Mouse (Mus musculus) lung, postnatal 4 days (tissue): ENCODE data around the gene Nrp1.
A peak's percentile ranks its signal among the peaks of the same experiment; 100 is the strongest.

Experiments used
- DNase-seq, 2 experiments: peaks; one replicate each; pipeline ENCODE4 v3.0.0; 2021

Gene Nrp1

GRCm38 (mm10) chr8:128371789-128372188 is 13.4 kb downstream of the Nrp1 start:
- no peak for DNase-seq

GRCm38 (mm10) chr8:128372724-128373123 is 14.3 kb downstream of the Nrp1 start:
- DNase-seq, result no peak

GRCm38 (mm10) chr8:128373418-128373817 is 15.0 kb downstream of the Nrp1 start:
- DNase-seq, result no peak

DNA sequence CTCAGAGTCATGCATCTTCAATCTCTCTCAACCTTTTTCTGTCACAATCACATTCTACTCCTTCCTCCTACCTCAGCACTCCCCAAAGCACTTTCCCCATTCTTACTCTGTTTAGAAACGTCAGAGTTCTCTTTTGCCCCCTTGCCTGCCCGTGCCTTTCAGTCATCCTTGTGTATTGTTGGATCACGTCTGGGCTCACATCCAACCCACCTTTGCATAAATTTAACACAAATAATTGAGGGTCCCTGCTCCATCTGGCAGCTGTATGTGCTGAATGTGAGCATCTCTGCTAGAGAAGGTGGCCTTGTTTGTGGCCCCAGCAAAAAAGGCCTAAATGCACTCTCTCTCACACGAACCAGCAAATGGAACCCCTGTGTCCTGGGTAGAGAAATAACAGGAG is 16.9 kb downstream of the Nrp1 start:
- DNase-seq, result no peak

GRCm38 (mm10) chr8:128383176-128383575 is 24.8 kb downstream of the Nrp1 start:
- DNase-seq, result peak in 1 of 2 experiments; percentile 57

DNA sequence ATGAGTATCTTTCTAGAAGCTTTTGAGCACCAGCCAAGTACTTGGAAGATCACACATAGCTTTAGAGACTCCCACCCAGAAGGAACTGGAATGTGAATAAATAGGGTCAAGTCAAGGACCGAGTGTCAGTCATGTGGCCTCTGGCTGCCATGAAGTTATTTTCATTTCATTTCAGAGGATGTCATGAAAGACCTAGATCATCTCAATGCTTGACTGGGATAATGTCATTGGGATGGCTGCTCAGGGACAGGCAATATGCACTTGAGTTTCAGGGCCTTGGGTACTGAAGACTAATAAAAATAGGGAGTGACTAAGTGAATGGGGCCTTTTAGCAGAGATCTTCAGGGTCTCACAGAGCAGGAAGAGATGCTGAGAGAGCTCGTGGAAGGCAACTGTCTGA is 26.0 kb downstream of the Nrp1 start:
- no peak for DNase-seq

GRCm38 (mm10) chr8:128384921-128385332 is 26.5 kb downstream of the Nrp1 start:
- no peak for DNase-seq

DNA sequence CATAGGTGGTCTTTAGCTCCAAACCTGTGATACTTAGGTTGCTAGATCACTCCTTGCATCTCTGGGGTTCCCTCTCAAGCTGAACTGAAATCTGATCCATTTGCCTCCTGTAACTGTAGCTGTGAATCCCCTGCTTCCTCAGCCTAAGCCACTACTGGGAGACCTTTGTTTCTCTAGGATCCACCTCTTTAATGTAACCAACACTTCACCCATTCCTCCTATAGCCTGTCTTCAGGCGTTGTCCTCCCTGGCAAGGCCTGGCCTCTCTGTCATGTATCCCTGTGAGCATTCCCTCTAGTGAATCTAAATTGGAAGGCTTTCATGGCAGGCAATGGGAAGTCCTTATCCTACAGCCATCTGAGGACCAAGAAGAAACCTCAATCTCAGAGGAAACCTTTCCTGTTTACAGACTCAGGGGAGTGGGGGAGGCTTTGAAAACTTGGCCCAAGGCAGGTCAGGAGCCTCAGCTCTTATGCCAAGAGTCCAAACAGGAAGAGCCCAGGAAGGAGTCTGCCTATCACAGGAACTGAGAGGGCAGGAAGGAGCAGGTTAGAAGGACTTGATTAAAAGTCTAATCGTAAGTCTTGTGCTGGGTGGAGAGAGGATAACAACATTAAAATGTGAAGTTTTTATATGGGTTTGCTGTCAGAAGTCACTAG is 28.7 kb downstream of the Nrp1 start:
- peak; percentile 52 to 70 for DNase-seq

GRCm38 (mm10) chr8:128390759-128391158 is 32.4 kb downstream of the Nrp1 start:
- no peak for DNase-seq

GRCm38 (mm10) chr8:128391182-128391760 is 32.9 kb downstream of the Nrp1 start:
- DNase-seq, result no peak

GRCm38 (mm10) chr8:128394671-128395193 is 36.3 kb downstream of the Nrp1 start:
- no peak for DNase-seq

GRCm38 (mm10) chr8:128396968-128397367 is 38.6 kb downstream of the Nrp1 start:
- DNase-seq, result no peak

GRCm38 (mm10) chr8:128397441-128397840 is 39.0 kb downstream of the Nrp1 start:
- DNase-seq, result no peak

DNA sequence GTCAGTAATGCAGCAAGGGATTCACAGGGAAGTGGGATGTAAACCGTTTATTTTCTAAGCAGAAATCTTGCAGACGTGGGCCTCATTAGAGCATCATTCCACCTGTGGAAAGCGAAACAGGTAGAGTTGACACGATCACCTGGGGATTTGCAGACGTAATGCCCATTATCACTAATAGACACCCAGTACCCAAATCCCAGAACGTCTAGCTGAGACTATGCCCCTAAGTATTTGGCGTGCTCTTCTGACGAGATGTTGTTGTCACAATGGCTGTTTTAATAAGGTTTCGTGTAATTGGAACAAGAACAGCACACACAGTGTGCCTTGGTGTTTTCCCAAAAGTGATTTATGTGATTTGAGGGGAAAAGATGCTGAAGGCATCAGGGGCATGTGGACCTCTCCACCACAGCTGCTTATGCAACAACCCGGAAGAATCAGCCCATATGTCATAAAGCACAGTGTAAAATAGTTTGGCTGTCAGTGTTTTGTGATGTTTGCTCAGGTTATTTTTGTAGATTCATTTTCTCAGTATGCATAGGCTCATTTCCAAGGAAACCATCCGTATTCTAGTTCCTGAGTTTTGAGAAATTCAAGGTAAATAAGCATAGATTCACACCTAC is 40.2 kb downstream of the Nrp1 start:
- no peak for DNase-seq

DNA sequence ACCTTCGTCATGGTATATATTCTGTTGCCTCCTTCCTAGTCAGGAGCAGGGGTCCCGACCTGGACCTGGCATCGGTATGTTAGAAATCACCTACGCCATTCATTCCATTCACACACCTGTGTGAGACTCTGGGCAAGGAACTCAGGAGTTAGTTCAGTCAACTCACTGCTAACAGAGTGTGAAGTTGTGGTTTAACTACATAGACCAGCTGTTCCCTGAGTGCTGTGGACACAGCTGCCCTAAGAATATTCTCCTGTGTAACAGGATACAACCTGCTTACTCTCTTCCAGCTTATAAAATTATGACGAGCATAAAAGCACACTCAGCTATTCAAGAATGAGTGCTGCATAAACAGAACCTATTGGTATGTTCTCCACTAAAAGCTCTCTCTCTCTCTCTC is 41.9 kb downstream of the Nrp1 start:
- no peak for DNase-seq

- DNase-seq, result peak in 1 of 2 experiments; percentile 23
Measured at GRCm38 (mm10) chr8:128404876-128405275, 46.5 kb downstream of the Nrp1 start.

DNA sequence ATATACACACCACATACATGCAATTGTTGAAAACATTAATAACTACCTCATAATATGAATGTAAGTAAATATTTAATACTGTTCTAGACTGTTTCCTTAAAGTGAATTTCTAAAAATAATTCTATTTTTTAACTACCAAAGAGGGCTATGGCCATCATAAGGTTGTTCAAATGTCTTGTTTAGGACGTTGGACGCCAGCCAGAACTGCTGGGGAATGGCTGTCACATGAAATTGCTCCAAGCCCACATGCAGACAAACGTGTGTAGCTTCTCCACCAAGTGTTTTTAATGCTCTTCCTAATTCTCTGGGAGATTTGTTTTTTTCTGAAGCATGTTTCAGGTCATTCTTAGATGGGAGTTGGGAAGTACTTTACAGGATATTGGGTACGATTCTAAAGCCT is 55.0 kb downstream of the Nrp1 start:
- DNase-seq, result no peak

- DNase-seq, result peak; percentile 32 to 39
Measured at GRCm38 (mm10) chr8:128415730-128416684, 57.6 kb downstream of the Nrp1 start.

GRCm38 (mm10) chr8:128416896-128417295 is 58.5 kb downstream of the Nrp1 start:
- no peak for DNase-seq

DNA sequence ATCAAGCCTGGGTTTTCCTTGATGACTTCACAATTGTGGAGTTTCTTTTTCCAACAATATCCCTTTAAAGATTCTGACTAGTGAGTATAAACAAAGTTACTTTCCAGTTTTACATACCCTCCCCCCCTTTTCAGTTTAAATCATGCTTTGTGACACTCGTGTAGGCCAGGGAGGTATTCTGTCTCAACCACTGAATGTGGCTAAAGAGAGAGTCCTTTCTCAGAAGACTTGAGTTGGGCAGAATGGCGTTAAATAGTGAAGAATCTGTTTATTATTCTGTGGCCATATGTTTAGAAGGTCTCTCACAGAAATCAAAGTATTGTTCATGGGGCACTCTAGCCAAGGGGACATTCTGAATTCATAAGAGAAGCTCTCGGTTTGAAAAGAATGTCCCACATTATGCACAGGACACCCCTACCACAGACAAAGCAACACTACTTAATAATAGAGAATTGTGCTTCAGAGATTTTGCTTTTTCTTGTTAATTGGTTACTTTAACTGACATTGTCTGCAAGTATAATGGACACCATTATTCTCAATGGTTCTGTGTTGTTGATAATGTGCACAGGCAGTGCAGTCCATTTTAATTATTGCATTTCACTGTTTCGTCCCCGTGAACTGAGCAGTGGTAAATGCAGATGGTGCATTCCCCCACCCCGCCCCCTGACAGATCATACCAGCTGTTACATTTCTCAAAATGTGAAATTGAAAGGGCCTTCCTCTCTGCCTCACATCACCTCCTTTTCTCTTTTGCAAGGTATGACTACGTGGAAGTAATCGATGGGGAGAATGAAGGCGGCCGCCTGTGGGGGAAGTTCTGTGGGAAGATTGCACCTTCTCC is 59.8 kb downstream of the Nrp1 start:
- no peak for DNase-seq

DNA sequence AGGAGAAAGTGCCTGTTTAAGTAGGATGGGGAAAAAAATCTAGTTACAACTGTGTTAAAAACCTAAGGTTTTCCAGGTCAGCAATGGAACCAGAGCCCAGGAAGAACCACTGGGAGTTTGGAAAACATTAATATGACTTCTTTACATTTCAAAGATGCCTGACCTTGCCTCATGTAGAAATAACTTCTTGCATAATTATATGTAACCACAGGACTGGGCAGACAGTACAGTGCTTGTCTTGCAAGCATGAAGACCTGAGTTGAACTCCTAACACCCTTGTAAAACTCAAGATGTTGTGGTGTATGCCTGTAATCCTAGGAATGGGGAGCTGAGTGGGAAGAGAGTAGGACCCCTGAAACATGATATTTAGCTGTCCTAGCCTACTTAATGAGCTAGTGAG is 61.6 kb downstream of the Nrp1 start:
- no peak for DNase-seq

- no peak for DNase-seq
Measured at GRCm38 (mm10) chr8:128420402-128420801, 62.0 kb downstream of the Nrp1 start.
